Mouse (Mus musculus): Measurements from ENCODE around the gene Ccdc138. TPM values are rescaled to one million over a fixed set of nuclear protein-coding genes. Genes with fewer than 3 reads are reported as not detected.

The Ccdc138 gene
- polyA plus RNA-seq, 1 experiment = 0.44 TPM

DNA sequence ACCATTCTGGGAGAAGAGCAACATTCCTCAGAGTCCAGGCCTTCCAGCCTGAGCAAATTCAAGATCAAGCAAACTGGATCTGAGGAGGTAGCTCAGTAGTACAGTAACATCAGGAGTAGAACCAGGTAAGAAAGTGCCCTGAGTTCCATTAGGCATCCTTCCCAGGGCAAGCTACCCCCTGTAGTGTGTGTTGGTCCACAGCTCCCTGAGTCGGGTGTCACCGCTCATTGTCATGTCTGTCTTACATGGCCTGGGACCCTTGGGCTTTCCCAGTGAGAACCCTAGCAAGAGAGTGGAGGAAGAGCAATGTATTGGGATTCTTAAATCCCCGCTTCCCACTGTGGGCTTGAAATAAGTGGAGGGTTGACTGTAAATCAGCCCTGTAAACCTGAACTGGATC lies 97.4 kb downstream of the Ccdc138 start:
- Histone ChIP-seq H3ac (ENCODE audit: control insufficient read depth, insufficient read length) (no peak overlapping the region), H3K27me3 (ENCODE audit: control insufficient read depth, insufficient read depth, insufficient read length) (no peaks in the 10 kb centered on the region), H3K79me2 (ENCODE audit: control insufficient read depth, insufficient read depth) (no peaks in the 10 kb centered on the region), H3K4me3 (no peak overlapping the region), H3K4me2 (ENCODE audit: low read depth) (no peak overlapping the region), H3K36me3 (ENCODE audit: control insufficient read depth, insufficient read depth) (no peaks in the 10 kb centered on the region)
- TF ChIP-seq MAX (IDR thresholded peaks at IDR 0.05; ENCODE audit: low read depth) = no peak
- no peak for TF ChIP-seq MYOG (IDR thresholded peaks at IDR 0.05; ENCODE audit: control insufficient read depth in 1 of 3, insufficient read depth in 1 of 3, insufficient read length in 2 of 3, low read depth in 2 of 3)
- no peak for TF ChIP-seq POLR2AphosphoS2 (IDR thresholded peaks at IDR 0.05; ENCODE audit: insufficient read length, low read depth)
- no peak for TF ChIP-seq MYOD1 (IDR thresholded peaks at IDR 0.05; ENCODE audit: control insufficient read depth in 1 of 3, insufficient read length in 2 of 3, low read depth in 2 of 3)
- TF ChIP-seq POLR2A (IDR thresholded peaks at IDR 0.05; ENCODE audit: insufficient read length, low read depth) = no peak
- TF ChIP-seq TCF3 (IDR thresholded peaks at IDR 0.05; ENCODE audit: insufficient read length, low read depth) = no peak
- TF ChIP-seq SRF (IDR thresholded peaks at IDR 0.05; ENCODE audit: control insufficient read depth, insufficient read length, low read depth) = no peak
- no peak for TF ChIP-seq E2F4 (IDR thresholded peaks at IDR 0.05; ENCODE audit: insufficient read depth)
- TF ChIP-seq CEBPB (IDR thresholded peaks at IDR 0.05; ENCODE audit: insufficient read depth, poor library complexity, severe bottlenecking) = no peak
- no peak for TF ChIP-seq USF1 (IDR thresholded peaks at IDR 0.05; ENCODE audit: low read depth)
- TF ChIP-seq REST (IDR thresholded peaks at IDR 0.05; ENCODE audit: insufficient read depth, insufficient read length) = no peak
- no peak for TF ChIP-seq TCF12 (IDR thresholded peaks at IDR 0.05; ENCODE audit: insufficient read depth, poor library complexity, severe bottlenecking)

DNA sequence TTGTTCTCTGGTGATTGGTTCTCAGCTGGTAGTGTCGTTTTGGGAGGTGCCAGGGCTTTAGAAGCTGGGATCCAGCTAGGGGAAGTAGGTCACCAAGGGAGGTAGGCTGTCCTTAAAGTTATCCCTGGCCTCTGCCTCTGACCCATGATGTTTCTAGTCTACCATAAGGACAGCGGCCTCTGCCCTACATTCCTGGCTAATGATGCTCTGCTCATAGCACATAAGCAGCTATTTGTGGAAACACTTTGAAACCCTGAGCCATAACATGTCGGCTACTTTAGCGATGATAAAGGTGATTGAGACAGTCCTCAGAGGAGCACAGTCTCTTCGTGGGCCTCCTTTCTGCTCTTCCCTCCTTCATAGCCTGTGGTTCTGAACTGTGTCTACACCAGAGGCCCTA lies 98.1 kb downstream of the Ccdc138 start:
- Histone ChIP-seq H3K4me2 (ENCODE audit: low read depth) (no peak overlapping the region), H3K27me3 (ENCODE audit: control insufficient read depth, insufficient read depth, insufficient read length) (no peaks in the 10 kb centered on the region), H3ac (ENCODE audit: control insufficient read depth, insufficient read length) (no peak overlapping the region), H3K79me2 (ENCODE audit: control insufficient read depth, insufficient read depth) (no peaks in the 10 kb centered on the region), H3K36me3 (ENCODE audit: control insufficient read depth, insufficient read depth) (no peaks in the 10 kb centered on the region), H3K4me3 (no peak overlapping the region)
- TF ChIP-seq MYOD1 (IDR thresholded peaks at IDR 0.05; ENCODE audit: control insufficient read depth in 1 of 3, insufficient read length in 2 of 3, low read depth in 2 of 3) (no peak), E2F4 (IDR thresholded peaks at IDR 0.05; ENCODE audit: insufficient read depth) (no peak), TCF3 (IDR thresholded peaks at IDR 0.05; ENCODE audit: insufficient read length, low read depth) (no peak), TCF12 (IDR thresholded peaks at IDR 0.05; ENCODE audit: insufficient read depth, poor library complexity, severe bottlenecking) (no peak), SRF (IDR thresholded peaks at IDR 0.05; ENCODE audit: control insufficient read depth, insufficient read length, low read depth) (no peak), REST (IDR thresholded peaks at IDR 0.05; ENCODE audit: insufficient read depth, insufficient read length) (no peak), USF1 (IDR thresholded peaks at IDR 0.05; ENCODE audit: low read depth) (no peak), POLR2A (IDR thresholded peaks at IDR 0.05; ENCODE audit: insufficient read length, low read depth) (no peak), MAX (IDR thresholded peaks at IDR 0.05; ENCODE audit: low read depth) (no peak), POLR2AphosphoS2 (IDR thresholded peaks at IDR 0.05; ENCODE audit: insufficient read length, low read depth) (no peak), CEBPB (IDR thresholded peaks at IDR 0.05; ENCODE audit: insufficient read depth, poor library complexity, severe bottlenecking) (no peak), MYOG (IDR thresholded peaks at IDR 0.05; ENCODE audit: control insufficient read depth in 1 of 3, insufficient read depth in 1 of 3, insufficient read length in 2 of 3, low read depth in 2 of 3) (no peak)

DNA sequence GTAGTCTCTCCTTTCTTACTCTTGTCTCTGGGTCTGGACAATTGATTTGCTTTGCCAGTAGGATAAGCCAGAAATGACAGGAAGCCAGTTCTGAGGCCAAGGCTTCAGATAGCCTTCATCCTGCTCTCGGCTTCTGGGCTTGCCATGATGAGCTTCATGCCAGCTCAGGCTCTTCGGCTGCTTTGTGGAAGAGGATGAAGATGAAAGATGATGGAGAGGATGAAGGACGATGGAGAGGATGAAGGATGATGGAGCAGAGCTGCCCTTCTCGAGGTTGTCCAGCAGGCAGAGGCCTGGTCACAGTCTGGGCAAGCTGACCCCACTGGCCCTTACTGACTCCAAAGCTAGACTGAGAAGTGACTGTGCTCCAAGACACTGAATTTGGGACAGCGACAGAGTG lies 102.4 kb downstream of the Ccdc138 start:
- H3K4me2 ChIP-seq (ENCODE audit: low read depth) = no peak overlapping the region
- no peak overlapping the region for H3K4me3 ChIP-seq
- H3ac ChIP-seq (ENCODE audit: control insufficient read depth, insufficient read length) = no peak overlapping the region
- H3K27me3 ChIP-seq (ENCODE audit: control insufficient read depth, insufficient read depth, insufficient read length) = no peaks in the 10 kb centered on the region
- H3K36me3 ChIP-seq (ENCODE audit: control insufficient read depth, insufficient read depth) = no peaks in the 10 kb centered on the region
- H3K79me2 ChIP-seq (ENCODE audit: control insufficient read depth, insufficient read depth) = no peaks in the 10 kb centered on the region
- TF ChIP-seq MAX (IDR thresholded peaks at IDR 0.05; ENCODE audit: low read depth) (no peak), MYOD1 (IDR thresholded peaks at IDR 0.05; ENCODE audit: control insufficient read depth in 1 of 3, insufficient read length in 2 of 3, low read depth in 2 of 3) (no peak), CEBPB (IDR thresholded peaks at IDR 0.05; ENCODE audit: insufficient read depth, poor library complexity, severe bottlenecking) (no peak), E2F4 (IDR thresholded peaks at IDR 0.05; ENCODE audit: insufficient read depth) (no peak), POLR2AphosphoS2 (IDR thresholded peaks at IDR 0.05; ENCODE audit: insufficient read length, low read depth) (no peak), TCF12 (IDR thresholded peaks at IDR 0.05; ENCODE audit: insufficient read depth, poor library complexity, severe bottlenecking) (no peak), POLR2A (IDR thresholded peaks at IDR 0.05; ENCODE audit: insufficient read length, low read depth) (no peak), SRF (IDR thresholded peaks at IDR 0.05; ENCODE audit: control insufficient read depth, insufficient read length, low read depth) (no peak)

DNA sequence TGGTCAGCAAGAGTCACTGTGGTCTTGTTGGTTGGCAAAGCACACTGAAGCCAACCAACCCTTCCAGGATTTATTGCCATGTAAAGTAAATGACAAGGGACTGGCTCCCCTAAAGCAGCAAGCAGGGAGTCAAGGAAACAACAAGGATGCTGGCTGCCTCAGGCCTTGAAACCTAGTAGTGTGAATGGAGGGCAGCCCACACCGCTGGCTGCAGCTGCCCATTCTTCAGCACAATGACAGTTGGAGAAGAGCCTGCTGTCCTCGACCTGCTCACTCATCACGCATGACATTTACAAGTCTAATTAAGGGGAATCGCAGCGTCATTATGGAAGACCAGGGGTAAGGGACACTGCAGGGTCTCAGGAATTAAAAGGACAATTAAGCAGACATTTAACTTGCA lies 103.2 kb downstream of the Ccdc138 start:
- Histone ChIP-seq H3K4me3 (no peak overlapping the region), H3K79me2 (ENCODE audit: control insufficient read depth, insufficient read depth) (no peaks in the 10 kb centered on the region), H3K4me2 (ENCODE audit: low read depth) (no peak overlapping the region), H3K36me3 (ENCODE audit: control insufficient read depth, insufficient read depth) (no peaks in the 10 kb centered on the region), H3K27me3 (ENCODE audit: control insufficient read depth, insufficient read depth, insufficient read length) (no peaks in the 10 kb centered on the region), H3ac (ENCODE audit: control insufficient read depth, insufficient read length) (no peak overlapping the region)
- TF ChIP-seq REST (IDR thresholded peaks at IDR 0.05; ENCODE audit: insufficient read depth, insufficient read length) = no peak

DNA sequence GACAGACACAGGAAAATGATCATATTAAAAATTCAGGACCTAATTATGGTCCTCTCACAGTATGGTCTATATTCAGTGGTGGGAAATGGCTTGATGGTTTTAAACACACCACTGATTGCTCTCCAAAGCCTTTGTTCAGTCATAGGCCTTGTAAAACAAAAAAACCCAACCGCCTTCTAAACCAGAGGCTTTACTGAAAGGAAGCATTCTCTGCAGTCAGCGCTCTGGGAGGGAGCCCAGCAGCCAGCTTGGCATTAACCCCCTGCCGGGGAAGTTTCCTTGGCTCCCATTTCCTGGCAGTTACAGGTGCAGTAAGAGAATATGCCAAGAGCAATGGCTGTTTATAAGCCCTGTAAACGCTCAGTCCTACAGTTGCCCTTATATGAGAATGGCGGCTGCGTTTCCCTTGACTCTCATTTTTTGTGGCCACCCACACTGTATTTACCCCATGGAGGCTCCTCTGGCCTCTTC lies 103.7 kb downstream of the Ccdc138 start:
- Histone ChIP-seq H3K79me2 (ENCODE audit: control insufficient read depth, insufficient read depth) (no peaks in the 10 kb centered on the region), H3ac (ENCODE audit: control insufficient read depth, insufficient read length) (no peak overlapping the region), H3K4me2 (ENCODE audit: low read depth) (no peak overlapping the region), H3K36me3 (ENCODE audit: control insufficient read depth, insufficient read depth) (no peaks in the 10 kb centered on the region), H3K27me3 (ENCODE audit: control insufficient read depth, insufficient read depth, insufficient read length) (no peaks in the 10 kb centered on the region), H3K4me3 (no peak overlapping the region)
- TF ChIP-seq CEBPB (IDR thresholded peaks at IDR 0.05; ENCODE audit: insufficient read depth, poor library complexity, severe bottlenecking) = no peak
- TF ChIP-seq POLR2AphosphoS2 (IDR thresholded peaks at IDR 0.05; ENCODE audit: insufficient read length, low read depth) = no peak
- no peak for TF ChIP-seq TCF12 (IDR thresholded peaks at IDR 0.05; ENCODE audit: insufficient read depth, poor library complexity, severe bottlenecking)
- no peak for TF ChIP-seq POLR2A (IDR thresholded peaks at IDR 0.05; ENCODE audit: insufficient read length, low read depth)
- no peak for TF ChIP-seq TCF3 (IDR thresholded peaks at IDR 0.05; ENCODE audit: insufficient read length, low read depth)
- no peak for TF ChIP-seq USF1 (IDR thresholded peaks at IDR 0.05; ENCODE audit: low read depth)
- no peak for TF ChIP-seq SRF (IDR thresholded peaks at IDR 0.05; ENCODE audit: control insufficient read depth, insufficient read length, low read depth)
- no peak for TF ChIP-seq MYOD1 (IDR thresholded peaks at IDR 0.05; ENCODE audit: control insufficient read depth in 1 of 3, insufficient read length in 2 of 3, low read depth in 2 of 3)
- TF ChIP-seq MYOG (IDR thresholded peaks at IDR 0.05; ENCODE audit: control insufficient read depth in 1 of 3, insufficient read depth in 1 of 3, insufficient read length in 2 of 3, low read depth in 2 of 3) = no peak

Measured in myocyte (in vitro differentiated cells).